Mouse (Mus musculus) kidney, adult 11 months (tissue): ENCODE data around the gene Hnrnpa1.
"Not testable (repeated sequence)": the region's sequence is repeated elsewhere in the genome, so short reads cannot be mapped to it uniquely, and the experiment has no call there.

Experiments used
- DNase-seq: peaks from one replicate; pipeline ENCODE4 v3.0.0; 2022

The Hnrnpa1 gene

DNA sequence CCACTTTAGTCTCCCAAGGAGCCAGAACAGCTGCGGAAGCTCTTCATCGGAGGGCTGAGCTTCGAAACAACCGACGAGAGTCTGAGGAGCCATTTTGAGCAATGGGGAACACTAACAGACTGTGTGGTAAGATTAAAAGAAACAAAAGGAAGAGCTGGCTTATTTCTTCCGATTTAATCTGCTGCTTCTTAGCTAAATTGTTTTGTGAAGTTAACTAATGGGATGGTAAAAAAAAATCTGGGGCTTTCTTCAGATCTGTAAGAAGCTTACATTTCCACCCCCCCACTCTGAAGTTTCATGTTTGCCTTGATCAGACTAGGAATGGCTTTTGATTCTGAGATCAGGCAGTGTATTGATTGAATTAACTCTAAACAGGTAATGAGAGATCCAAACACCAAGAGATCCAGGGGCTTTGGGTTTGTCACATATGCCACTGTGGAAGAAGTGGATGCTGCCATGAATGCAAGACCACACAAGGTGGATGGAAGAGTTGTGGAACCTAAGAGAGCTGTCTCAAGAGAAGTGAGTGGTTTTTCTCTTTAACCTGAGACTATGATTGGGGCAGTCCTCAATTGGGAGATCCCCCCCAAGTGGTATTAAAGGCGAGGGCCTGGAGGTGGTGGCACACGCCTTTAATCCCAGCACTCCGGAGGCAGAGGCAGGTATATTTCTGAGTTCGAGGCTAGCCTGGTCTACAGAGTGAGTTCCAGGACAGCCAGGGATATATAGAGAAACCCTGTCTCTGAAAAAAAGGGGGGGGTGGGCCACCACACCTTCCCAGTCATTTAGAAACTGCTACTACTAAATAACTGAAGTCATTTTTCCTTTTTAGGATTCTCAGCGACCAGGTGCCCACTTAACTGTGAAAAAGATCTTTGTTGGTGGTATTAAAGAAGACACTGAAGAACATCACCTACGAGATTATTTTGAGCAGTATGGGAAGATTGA lies 1.1 kb downstream of the Hnrnpa1 start:
- DNase-seq = not testable (repeated sequence)

- DNase-seq = no peak
Measured at GRCm38 (mm10) chr15:103242885-103243284, 2.7 kb downstream of the Hnrnpa1 start.

DNA sequence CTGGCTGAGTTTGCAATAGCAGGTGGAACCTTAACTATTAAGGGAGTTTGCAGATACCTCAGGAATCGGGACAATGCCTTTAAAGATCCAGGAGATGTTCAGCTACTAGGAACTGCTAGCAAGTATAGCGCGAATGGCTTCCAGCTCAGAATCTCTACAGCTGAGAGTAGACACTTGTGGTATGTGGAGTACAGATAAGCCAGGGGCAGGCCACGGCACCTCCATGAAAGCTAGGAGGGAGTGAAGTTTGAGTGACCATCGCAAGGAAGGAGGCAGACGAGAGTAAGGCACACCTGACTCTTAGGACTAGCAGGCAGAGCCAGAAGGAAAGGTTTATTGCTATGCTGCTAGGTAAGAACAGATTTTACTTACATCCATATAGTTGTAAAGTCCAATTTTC lies 5.4 kb downstream of the Hnrnpa1 start:
- DNase-seq = no peak

DNA sequence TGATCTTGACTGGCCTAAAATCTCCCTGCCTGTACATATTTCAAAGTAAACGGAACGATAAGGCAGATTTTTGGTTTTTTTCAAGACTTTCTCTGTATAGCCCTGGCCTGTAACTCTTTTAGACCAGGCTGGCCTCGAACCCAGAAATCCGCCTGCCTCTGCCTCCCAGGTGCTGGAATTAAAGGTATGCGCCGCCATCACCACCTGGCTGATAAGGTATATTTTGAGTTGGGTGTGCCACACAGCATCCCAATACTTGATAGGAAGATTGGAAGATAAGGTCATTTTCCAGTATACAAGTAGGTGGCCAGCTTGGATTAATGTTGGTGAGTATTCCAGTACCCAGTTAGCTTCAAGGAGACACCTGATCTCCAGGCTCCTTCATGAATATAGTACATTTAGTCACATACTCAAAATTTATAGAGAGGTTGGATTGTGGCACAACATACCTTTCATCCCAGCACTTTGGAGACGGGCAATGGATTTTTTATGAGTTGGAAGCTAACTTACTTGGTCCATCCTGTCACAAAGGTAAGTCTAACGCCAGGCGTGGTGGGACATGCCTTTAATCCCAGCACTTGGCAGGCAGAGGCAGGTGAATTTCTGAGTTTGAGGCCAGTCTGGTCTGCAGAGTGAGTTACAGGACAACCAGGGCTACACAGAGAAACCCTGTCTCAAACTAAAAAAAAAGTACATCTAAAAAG lies 7.0 kb downstream of the Hnrnpa1 start:
- DNase-seq = no peak

- DNase-seq = no peak
Measured at GRCm38 (mm10) chr15:103247782-103248400, 7.7 kb downstream of the Hnrnpa1 start.

- no peak for DNase-seq
Measured at GRCm38 (mm10) chr15:103248401-103249313, 8.4 kb downstream of the Hnrnpa1 start.

GRCm38 (mm10) chr15:103249511-103249910 lies 9.3 kb downstream of the Hnrnpa1 start:
- not testable (repeated sequence) for DNase-seq

DNA sequence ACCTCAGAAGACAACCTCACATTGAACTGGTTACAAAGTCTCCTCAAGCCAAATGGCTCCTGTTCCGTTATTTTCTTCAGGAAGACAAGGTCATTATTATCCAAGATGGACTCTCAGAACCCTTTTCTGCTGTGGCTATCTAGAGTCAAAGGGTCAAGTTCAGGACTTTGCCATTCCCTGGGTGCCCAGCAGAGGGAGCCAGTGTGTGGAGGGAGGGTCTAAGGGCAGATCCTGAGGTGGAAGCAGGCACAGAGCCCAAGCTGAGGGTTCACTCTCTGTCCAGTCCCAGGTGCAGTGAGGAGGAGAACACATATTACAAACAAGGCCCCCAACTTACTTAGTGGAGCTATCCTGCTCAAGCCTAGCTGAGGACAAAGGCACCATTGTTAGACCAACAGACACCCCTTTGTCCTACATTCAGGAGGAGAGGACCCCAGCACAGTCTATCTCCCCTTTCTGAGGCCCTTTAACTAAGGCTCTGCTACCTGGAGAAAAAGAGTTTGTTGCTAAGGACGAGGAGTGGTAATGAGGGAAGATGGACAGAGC lies 10.0 kb downstream of the Hnrnpa1 start:
- DNase-seq = peak; percentile 68

DNA sequence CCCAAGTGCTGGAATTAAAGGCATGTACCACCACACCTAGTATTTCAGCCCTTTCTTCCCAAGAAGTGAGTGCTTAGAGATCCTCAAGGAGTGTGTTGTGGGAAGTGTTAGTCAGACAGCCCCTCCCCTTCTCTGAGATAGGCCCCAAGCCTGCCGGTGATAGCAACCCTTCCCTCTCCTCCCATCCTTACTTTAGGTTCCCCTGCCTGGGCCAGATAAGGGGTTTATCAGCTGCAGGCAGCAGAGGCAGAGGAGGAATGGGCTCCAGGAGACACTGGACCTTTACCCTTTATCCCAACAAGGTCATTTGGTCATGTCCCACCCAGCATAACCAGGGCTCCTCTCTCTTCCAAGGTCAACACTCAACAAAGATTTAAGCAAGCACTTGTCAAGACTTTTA lies 11.4 kb downstream of the Hnrnpa1 start:
- DNase-seq = no peak

DNA sequence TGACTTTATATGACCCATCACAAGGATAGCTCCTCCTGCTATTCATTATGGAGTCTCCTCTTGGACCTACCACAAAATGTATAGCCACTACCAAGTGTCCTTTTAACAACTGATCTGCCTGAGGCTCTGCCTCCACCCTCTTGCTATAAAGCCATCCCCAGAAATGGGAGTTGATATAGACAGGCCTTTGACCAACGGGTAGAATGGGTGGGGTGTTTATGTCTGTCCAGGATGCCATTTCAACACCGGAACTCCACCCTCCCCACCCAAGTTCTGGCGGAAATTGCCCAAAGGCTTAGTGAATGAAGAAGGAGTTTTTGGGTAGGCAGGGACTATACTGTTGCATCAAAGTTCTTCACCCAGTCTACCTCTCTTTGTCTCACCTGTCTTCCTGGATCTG lies 12.4 kb downstream of the Hnrnpa1 start:
- no peak for DNase-seq

- no peak for DNase-seq
Measured at GRCm38 (mm10) chr15:103253352-103253751, 13.1 kb downstream of the Hnrnpa1 start.

DNA sequence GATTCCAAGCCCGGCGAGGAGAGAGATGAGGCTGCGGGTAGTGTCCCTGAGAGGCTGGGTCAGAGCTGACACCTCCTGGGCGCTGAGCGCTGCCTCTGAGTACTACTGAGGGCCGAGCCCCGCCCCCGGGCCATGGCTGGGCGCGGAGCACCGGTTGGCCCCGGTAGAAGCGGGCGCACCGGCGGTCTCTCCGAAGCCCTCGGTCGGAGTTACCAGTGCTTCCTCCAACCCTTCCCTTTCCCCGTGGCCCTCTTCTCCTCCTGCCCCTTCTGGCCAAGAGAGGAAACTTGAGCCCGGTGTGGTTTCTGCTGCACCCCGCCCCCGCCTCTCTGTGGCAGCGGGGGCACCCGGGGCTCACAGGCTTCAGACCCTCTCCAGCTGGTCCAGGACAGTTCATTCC lies 14.9 kb downstream of the Hnrnpa1 start:
- peak; percentile 27 for DNase-seq

DNA sequence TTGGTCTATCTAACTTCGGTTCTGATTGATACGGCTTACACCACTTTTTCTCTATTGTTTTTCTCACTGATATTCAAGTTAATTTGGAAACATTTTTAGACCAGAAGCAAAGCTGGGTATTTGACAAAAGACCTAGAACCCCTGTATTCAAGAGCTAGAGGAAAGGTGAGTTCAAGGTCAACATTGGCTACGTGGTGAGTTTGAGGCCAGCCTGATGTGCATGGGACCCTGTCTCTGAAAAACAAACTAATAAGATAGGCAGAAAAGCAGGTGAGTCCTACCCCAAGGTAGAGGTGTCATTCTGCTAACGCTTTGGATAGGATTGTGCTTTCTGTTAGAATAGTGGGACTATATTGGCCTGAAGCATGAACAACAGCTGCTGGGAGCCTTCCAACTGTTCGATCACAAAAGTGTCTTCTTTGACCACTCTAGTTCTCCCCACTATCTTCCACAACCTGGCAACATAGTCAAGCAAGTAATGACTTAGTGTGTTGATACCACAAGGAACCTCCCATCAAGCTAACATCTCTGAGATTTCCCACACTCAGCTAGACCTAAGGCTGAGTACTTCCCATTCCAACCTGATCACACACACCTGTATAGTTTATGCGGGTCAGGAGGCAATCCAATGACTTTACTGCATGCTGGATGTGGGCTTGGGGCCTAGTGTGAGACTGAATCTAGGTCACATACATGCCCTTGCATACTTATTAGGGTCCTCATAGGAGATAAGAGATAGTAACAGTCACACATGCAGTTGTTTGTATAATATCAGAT lies 16.2 kb downstream of the Hnrnpa1 start:
- no peak for DNase-seq

DNA sequence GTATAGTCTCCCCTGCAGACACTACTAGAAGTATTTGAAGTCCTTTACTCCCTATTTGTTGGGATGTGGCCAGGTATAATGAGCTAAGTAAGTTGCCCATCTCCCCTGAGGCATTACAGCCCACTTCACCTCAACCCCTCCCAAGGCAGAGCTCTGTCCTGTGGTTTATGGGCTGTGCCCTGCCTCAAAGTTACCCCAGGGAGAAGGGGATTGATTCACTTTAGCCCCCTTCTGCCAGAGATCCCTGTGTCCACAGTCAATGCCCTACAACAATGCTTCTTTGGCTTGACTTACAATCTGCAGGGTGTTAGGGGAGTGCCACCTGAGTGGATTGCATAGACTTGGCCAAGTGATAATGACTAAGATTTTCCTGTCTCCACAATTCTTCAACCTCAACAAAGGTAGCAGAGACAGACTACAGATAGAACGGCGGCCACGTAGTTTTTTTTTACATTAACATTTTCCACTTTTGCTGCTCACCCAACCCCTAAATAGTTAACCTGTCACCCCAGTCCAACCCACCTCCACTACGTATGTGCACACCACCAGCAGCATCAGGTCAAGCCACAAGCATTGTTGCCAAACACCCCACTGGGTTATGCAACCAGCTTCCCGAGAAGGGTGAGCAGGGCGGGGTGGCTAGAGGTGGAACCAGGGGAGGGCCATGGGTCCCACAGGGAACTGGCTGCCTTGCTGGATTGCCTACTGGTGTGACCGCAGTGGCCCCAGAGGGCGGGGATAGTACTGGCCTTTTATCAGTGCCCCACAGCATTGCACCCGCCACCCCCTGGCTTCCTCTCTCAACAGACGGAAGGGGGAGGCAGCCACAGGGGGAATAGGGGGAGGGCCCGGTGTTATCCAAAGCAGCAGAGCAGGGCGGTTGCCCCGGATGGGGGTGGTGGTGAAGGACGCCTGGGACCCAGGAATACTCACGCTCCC lies 17.8 kb downstream of the Hnrnpa1 start, which contains the start of gene Nfe2:
Gene Nfe2 (minus strand): TSS at position 614 of the 939 bp plus-strand sequence.
- DNase-seq = peak; percentile 70

GRCm38 (mm10) chr15:103259162-103259561 lies 18.9 kb downstream of the Hnrnpa1 start:
- DNase-seq = no peak

DNA sequence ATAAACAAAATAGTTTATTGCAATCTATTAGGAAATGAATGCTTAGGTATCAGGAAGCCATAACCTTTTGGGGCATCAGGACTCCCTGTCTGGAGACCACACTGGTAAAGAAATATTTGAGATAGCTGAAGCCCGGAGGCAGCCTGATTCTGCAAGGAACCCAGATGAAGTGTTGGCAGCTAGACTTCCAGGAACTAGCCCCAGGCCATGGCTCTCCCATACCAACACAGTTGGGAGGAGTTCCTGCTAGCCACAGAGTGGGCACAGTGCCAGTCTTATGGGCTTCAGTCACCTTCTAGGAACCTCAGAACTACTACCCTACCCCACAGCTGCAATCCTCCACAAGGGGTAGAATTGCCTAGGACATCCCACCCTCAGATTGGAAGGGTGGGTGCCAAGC lies 19.8 kb downstream of the Hnrnpa1 start:
- DNase-seq = peak; percentile 26

GRCm38 (mm10) chr15:103264794-103265193 lies 24.6 kb downstream of the Hnrnpa1 start:
- DNase-seq = no peak

DNA sequence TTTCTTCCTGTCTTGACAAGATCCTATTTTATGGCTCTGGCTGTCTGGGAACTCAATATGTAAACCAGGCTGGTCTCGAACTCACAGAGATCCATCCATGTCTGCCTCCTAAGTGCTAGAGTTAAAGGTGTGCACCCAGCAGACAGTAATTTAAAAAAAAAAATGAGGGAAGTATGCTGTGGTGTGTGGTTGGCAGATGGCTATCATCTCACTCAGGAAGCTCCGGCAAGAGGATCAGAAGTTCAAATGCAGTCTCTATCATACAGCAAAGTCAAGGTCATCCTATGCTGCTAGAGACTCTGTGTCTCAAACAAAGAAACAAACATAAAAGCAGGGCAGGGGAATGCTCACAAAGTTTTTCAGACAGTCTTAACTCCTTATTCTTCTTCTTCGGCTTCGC lies 28.7 kb downstream of the Hnrnpa1 start:
- DNase-seq = no peak

DNA sequence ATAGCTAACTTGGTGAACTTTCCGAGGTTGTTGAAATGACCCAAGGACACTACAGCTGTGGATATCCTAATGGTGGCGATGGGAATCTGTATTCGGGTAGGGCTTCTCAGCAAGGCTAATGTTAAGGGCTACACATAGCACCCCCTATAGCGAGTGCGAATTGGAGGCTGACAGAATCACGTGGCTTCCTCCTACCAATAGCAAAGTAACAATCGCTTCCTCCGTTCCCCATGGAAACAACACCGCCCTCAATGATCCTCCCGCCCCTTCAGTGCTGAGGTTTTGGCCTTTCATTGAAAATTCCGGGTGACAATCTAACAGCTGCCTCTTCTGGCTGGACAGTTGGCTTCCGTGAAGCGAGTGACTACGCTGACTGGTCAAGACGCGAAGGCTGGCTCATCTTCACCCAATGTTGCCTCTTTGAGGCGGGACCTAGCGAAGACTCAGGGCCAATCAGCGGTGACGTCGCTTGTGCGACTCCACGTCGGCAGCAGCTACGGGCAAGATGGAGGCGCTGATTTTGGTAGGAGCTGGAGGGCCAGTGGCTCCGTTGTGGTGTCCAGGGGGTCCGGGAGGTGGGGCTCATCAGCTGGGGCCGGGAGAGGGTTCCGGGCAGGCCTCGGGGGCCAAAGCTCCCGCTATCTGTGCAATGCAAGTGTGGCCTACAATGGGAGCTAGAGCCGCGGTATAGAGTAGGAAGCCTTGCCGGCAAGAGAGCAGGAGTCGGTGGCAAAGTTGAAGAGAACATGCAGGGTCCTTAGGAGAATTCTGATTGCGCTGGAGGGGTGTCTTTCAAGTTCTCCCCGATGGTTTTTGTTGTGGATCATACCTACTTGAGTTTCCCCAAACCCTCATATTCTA lies 32.4 kb downstream of the Hnrnpa1 start, which contains the start of gene Copz1:
Gene Copz1 (plus strand): TSS at position 296 of the 861 bp plus-strand sequence.
- peak; percentile 99 for DNase-seq
